Mouse (Mus musculus): ENCODE measurements around the gene Hist2h2ab.

Hist2h2ab gene

DNA sequence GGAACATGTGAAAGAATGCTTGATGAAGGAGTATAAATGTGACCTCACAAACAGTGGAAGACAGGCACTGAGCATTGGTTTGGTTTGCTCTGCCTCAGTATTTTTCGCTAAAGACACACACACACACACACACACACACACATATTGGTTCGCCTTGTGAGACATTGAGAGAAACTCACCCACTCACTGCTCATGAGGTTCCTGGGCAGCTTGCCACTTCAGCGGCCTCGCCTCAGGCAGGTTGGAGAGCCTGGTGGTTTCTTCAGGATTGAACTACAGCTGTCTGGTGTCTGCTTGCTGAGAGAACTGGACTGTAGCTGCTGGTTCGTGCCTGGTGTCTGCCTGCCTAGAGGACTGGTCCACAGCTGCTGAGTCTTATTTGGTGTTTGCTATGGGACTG, 40.6 kb downstream of the Hist2h2ab start:
- DNase-seq (ENCODE audit: low spot score in 2 of 2): no peak

DNA sequence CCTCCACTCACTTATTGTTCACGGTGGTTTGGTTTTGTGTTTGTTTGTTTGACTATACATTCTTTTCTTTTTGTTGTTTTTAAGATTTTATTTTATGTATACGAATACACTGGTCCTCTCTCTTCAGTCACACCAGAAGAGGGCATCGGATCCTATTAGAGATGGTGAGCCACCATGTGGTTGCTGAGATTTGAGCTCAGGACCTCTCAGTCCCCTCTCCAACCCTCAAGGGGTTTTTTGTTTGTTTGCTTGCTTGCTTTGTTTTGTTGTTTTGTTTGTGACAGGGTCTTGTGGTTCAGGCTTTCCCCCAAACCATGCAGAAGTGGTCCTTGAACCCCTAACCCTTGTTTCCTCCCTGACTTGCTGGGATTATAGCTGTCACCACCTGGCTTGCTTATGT, 42.0 kb downstream of the Hist2h2ab start:
- no peak for DNase-seq (ENCODE audit: low spot score in 2 of 2)

DNA sequence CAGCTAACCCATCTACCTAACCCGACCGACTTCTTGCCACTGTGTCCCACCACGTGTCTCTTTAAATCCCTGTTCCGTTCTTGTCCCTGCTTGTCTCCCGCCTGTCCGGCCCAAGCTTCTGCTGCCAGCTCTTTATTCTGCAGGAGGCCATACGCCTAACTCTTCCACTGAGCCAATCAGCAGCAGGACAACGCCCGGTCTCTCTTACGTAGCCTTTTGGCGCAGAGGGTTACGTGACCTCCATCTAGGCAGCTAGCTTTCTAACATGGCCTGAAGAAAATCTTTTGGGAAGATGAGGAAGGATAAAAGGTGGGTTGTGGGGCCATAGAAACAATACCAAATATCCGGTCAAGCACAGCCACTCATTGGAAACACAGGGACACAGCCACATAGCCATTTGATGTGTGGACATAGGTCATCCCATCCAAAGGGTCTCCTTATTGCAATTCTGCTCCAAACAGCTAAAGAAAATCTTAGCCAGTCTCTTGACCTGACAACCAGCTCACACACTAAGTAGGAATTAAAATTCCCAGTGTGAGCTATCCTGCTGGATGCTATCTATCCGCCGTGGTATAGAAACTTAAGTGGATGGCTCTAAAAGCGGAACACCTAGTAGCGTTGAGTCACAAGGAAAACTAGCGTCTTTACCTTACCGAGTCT, 42.7 kb downstream of the Hist2h2ab start:
- DNase-seq (ENCODE audit: low spot score in 2 of 2): peak in 1 of 2 experiments; percentile 90

DNA sequence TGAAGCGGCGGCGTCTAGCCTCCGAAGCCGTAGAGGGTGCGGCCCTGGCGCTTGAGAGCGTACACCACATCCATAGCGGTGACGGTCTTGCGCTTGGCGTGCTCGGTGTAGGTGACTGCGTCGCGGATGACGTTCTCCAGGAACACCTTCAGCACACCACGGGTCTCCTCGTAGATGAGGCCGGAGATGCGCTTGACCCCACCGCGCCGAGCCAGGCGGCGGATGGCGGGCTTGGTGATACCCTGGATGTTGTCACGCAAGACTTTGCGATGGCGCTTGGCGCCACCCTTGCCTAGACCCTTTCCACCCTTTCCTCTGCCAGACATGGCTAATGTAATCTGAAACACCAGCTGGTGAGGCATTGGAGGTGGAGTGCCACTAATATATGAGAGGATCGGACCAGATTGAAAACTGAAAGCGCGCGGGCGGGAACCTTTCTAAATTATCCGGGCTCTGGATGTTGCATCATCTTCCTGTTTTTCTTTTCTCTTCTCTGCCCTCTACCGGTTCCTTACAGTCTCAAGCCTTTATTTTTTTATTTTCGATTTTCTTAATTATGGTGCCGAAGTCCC, 43.4 kb downstream of the Hist2h2ab start, which contains the start of gene Hist2h4:
Gene Hist2h4 (minus strand): TSS at position 333 of the 572 bp plus-strand sequence.
- peak; percentile 96 to 99 for DNase-seq (ENCODE audit: low spot score in 2 of 2)

DNA sequence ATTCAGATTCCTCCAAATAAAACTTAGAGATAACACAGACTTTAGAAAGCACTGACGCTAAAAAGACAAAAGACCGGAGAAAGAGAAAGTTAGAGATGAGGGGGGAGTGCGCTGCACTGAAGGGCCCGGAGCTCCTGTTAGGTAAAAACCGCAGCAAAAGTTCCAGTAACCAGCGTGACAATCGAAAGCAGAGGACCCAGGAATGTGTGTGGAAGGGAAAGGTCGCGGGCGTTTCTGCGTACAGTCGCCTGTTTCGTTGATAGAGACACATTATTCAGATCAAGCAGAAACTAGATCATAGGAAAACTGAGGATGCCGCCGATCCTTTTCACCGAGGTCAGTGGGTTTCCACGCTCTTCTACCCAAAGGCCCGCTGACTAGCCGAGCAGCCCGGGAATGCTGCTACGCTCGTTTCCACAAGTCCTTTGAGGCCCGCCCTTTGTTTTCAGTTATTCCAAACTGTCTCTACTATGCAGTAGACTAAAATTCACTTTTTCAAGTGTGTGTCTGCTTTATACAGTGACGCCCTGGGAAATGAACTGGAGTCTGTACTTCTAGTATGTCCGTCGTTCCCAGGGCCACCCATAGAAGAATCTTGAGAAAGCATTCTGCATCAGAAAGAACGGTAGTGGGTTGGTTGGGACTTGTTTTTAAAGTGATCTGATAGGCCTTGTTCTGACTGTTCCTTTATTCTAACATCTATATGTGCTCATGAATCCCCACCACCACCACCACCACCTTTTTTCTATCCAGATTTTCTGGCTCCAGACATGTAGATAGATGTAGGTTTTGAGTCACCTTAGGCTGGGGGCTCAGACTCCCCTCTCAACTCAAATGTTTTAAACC, 44.1 kb downstream of the Hist2h2ab start:
- DNase-seq (ENCODE audit: low spot score in 2 of 2): no peak

DNA sequence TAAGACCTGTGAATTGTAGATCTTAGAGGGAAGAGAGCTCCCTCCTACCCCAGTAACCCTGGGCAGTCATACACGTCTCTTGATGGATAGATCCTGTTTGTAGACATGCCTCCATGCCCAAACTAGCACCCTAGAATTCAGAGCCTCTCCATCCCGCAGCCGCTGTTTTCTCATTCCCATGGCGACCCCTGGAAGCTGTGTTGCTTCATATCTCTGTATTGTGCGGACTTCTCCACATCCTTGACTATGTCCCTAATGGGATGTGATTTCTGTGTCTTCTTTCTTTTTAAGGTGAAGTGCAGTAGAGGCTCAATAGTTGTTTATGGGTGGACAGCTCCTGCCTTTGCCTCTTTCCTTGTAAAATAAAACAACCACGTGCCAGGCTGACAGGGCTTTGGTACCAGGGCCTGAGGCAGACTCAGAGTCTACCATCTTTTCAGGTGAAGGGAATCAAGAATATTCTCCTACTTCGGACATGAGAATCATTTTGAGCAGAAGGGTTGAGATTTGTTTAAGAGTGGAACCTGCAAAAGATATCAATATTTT, 44.8 kb downstream of the Hist2h2ab start:
- DNase-seq (ENCODE audit: low spot score in 2 of 2): no peak

DNA sequence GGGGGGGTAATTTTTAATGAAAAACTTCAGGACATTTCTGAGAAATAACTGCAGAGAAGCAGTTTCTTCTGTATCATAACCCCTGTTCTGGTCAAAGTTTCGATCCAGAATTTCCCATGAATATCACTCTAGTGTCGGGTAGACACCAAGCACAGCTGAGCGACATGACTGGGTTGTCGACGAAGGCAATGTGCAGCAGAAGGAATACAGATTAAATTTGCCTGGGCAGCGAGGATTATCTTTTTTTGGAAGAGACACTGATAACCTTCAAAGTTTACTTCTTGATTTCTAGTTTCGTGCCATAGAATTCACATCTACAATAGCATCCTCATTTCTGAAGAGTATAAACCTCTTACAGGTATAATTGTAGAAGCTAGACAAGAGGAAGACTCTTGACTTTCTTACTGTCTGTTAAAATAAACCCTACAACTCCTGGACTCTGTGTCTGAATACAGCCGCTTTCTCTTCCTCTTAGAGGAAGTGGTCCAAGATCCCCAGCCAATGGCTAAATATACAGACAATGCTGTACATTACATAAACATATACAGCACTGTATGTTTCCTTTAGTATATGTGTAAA, 46.6 kb downstream of the Hist2h2ab start:
- no peak for DNase-seq (ENCODE audit: low spot score in 2 of 2)

DNA sequence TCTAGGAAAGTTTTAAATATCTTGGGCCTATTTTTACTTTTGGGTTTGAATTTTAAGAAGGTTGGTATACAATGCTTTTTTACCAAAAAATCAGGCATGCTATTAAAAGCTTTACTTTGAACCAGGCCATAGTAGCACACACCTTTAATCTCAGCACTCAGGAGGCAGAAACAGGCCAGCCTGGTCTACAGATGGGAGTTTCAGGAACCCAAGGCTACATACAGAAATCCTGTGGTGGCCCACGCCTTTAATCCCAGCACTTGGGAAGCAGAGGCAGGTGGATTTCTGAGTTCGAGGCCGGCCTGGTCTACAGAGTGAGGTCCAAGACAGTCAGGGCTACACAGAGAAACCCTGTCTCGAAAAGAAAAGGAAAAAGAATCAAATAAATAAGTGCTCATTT, 47.9 kb downstream of the Hist2h2ab start:
- no peak for DNase-seq (ENCODE audit: low spot score in 2 of 2)

DNA sequence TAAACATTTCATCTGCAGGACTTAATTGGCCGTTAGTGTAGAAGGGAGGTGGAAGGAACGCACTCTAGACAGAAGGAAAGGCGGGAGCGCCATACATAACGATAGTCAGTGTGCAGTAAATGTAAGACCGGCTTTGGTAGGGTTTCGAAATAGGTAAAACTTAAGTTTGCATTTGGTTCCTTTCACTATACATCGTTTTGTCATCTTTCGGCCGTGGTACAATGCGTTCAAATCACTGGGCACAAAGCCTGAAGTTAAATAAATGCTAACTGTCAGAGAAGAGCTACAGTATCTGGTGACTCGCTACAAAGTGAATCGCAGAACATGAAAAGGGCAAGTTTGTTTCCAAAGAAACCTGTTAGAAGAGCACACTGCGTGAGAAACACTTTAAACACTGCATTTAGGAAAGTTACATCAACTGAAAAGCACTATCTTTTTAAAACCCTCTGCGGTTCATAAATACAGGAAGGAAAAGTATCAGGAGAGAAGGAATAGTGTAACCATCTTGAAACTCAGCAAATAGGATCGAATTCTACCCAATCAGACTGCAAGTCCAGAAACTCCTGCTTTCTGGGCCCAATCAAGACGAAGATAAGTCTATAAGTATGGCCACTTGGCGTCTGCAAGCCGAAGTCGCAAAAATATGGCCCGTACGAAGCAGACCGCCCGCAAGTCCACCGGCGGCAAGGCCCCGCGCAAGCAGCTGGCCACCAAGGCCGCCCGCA, 48.5 kb downstream of the Hist2h2ab start, which contains the start of gene Hist2h3b:
Gene Hist2h3b (plus strand): TSS at position 604 of the 725 bp plus-strand sequence.
- peak in 1 of 2 experiments; percentile 85 for DNase-seq (ENCODE audit: low spot score in 2 of 2)

DNA sequence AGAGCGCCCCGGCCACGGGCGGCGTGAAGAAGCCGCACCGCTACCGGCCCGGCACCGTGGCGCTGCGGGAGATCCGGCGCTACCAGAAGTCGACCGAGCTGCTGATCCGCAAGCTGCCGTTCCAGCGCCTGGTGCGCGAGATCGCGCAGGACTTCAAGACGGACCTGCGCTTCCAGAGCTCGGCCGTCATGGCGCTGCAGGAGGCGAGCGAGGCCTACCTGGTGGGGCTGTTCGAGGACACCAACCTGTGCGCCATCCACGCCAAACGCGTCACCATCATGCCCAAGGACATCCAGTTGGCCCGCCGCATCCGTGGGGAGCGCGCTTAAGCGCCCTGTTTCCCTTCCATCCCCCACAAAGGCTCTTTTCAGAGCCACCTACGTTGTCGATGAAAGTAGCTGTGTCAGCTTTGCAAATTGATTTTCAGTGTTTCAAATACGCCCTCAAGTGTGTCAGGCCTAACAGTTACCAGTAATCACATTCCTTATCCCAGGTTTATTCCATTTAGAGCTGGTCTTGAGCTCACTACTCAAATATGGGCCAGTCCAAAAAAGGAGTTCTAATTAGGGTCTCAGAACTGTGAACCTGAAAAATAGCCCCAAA, 49.2 kb downstream of the Hist2h2ab start:
- peak in 1 of 2 experiments; percentile 42 for DNase-seq (ENCODE audit: low spot score in 2 of 2)

Data from left cerebral cortex, adult 9 months (tissue).